Mouse (Mus musculus): ENCODE measurements around the gene Morc4. TPM values are rescaled to one million over a fixed set of nuclear protein-coding genes. Genes with fewer than 3 reads are reported as not detected.
A peak's percentile ranks its signal among the peaks of the same experiment; 100 is the strongest.

Gene Morc4
- polyA plus RNA-seq (2012; rRNA removed) = 0.43 and 0.50 TPM in 2 replicates

DNA sequence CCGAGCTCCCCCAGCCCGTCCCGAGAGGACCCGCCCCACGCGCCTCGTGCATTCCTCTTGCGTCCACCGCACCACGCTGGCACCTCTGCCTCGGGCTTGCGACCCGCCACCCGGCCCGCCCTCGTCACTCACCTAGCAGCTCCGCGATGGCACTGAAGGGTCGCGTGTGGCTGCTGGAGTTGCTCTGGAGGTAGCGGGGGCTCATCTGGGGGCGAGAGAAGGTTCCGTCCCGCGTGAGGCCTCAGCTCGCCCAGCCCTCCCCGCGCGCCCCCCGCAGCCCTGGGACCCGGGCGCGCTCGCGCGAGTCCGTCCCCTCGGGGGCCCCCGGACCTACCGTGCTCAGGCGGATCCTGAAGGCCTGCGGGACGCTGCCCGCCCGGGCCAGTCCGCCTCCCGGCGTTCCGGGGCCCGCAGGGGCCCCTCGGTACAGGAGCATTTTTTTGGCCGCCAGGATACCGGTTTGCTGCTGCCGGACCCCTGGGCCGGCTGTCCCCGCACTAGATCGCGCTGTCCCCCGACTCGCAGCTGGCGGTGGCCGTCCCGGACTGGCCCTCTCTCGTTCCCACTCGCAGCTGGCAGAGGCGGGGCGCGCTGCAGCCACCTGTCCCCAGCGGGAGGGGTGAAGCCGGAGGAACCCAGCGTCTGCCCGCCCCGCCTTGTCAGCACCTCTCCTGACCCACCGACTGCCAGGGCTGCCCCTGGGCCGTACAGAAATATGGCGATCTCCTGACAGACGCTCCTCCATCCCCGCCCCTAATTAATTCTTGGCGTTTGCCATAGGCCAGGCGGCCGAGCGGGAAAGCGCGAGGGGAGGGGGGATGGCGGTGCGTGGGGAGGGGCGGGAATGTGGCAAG lies at the start of gene Morc4:
TSS of gene Morc4 (minus strand) at position 740 of the 854 bp plus-strand sequence.
- Histone ChIP-seq H3K36me3 (ENCODE audit: control insufficient read depth, insufficient read depth, low read length) (no peaks in the 10 kb centered on the region), H3K4me1 (ENCODE audit: control insufficient read depth, insufficient read depth, insufficient read length) (no peaks in the 10 kb centered on the region), H3K27me3 (ENCODE audit: control insufficient read depth, insufficient read depth, low read length) (no peaks in the 10 kb centered on the region), H3K27ac (ENCODE audit: insufficient read depth, low read length) (no peak within 1 kb of the TSS), H3K4me3 (ENCODE audit: extremely low read depth, insufficient read depth, insufficient read length) (peak within 1 kb of the TSS; percentile 27; the same call in 1 of the 2 replicates)
- no peak for TF ChIP-seq POLR2A (IDR thresholded peaks at IDR 0.05; ENCODE audit: low read depth, low read length)
- no peak for TF ChIP-seq CTCF (IDR thresholded peaks at IDR 0.05; ENCODE audit: extremely low read depth, insufficient read depth, insufficient read length, insufficient replicate concordance)
- DNase-seq (ENCODE audit: low read depth in 1 of 2, low spot score in 2 of 2) = no peak
- 31% methylated on average over 74 of the region's 87 CpGs for WGBS

DNA sequence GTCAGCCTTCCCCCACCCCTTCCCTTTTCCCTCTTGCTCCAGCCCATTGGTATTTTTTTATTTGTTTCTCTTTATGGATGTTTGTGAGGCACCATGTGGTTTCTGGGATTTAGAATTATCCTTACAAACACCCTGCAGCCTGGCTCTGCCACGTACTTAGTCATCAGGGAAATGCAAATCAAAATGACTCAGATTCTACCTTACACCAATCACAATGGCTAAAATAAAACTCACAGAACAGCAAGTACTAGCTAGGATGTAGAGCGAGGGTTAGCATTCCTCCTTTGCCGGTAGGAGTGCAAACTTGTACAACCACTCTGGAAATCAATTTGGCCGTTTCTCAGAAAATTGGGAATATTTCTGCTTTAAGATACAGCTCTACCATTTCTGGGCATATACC lies 49.1 kb upstream of the Morc4 start:
- Histone ChIP-seq H3K27ac (ENCODE audit: insufficient read depth, low read length) (no peak overlapping the region), H3K4me1 (ENCODE audit: control insufficient read depth, insufficient read depth, insufficient read length) (no peaks in the 10 kb centered on the region), H3K27me3 (ENCODE audit: control insufficient read depth, insufficient read depth, low read length) (no peaks in the 10 kb centered on the region), H3K4me3 (ENCODE audit: extremely low read depth, insufficient read depth, insufficient read length) (no peak overlapping the region), H3K36me3 (ENCODE audit: control insufficient read depth, insufficient read depth, low read length) (no peaks in the 10 kb centered on the region)
- 87% methylated on average over 4 of the region's 4 CpGs for WGBS
- DNase-seq (ENCODE audit: low read depth in 1 of 2, low spot score in 2 of 2) = no peak
- TF ChIP-seq CTCF (IDR thresholded peaks at IDR 0.05; ENCODE audit: extremely low read depth, insufficient read depth, insufficient read length, insufficient replicate concordance) = no peak

DNA sequence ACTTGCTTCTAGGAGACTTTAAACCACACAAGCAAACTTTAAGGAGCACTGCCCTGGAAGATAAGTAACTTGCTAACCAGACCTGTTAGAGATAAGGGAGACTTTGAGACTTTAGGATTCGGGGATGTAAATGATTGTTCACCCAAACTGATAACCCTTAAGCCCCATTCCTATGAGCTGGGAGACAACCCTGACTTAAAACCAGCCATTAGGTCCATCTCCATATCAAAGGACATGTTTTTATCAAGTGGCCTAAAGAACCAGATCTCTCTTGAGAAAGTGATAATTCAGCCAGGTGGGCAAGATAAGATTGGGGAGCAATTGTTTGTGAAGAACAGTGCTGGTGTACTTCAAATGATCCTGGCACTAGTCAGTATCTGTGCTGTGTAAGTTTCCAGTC lies 19.9 kb upstream of the Morc4 start:
- Histone ChIP-seq H3K4me1 (ENCODE audit: control insufficient read depth, insufficient read depth, insufficient read length) (no peaks in the 10 kb centered on the region), H3K36me3 (ENCODE audit: control insufficient read depth, insufficient read depth, low read length) (no peaks in the 10 kb centered on the region), H3K27ac (ENCODE audit: insufficient read depth, low read length) (no peak overlapping the region), H3K27me3 (ENCODE audit: control insufficient read depth, insufficient read depth, low read length) (no peaks in the 10 kb centered on the region), H3K4me3 (ENCODE audit: extremely low read depth, insufficient read depth, insufficient read length) (no peak overlapping the region)
- 56% methylated on average over 1 of the region's 1 CpGs for WGBS
- TF ChIP-seq POLR2A (IDR thresholded peaks at IDR 0.05; ENCODE audit: low read depth, low read length) (no peak), CTCF (IDR thresholded peaks at IDR 0.05; ENCODE audit: extremely low read depth, insufficient read depth, insufficient read length, insufficient replicate concordance) (no peak)
- no peak for DNase-seq (ENCODE audit: low read depth in 1 of 2, low spot score in 2 of 2)

DNA sequence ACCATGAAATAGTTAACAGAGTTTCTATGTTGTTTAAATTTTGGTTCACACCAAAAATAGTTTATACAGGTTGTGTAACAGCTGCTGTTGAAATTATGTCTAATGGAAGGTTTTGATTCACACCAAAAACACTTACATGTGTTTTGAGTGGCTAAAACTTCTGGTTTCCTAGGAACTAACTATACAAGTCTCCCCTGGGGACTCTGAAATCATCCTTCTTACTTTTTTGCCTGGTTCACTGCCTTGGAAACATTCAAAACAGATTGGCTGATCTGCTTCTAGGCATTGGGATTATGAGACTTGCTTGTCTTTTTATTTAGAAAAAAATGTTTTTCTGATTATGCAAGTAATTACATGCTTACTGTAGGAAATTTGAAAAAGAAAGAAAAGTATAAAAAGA lies 11.7 kb upstream of the Morc4 start:
- H3K4me1 ChIP-seq (ENCODE audit: control insufficient read depth, insufficient read depth, insufficient read length) = no peaks in the 10 kb centered on the region
- H3K36me3 ChIP-seq (ENCODE audit: control insufficient read depth, insufficient read depth, low read length) = no peaks in the 10 kb centered on the region
- DNase-seq (ENCODE audit: low read depth in 1 of 2, low spot score in 2 of 2) = no peak
- TF ChIP-seq POLR2A (IDR thresholded peaks at IDR 0.05; ENCODE audit: low read depth, low read length) = no peak
- no peaks in the 10 kb centered on the region for H3K27me3 ChIP-seq (ENCODE audit: control insufficient read depth, insufficient read depth, low read length)
- no peak overlapping the region for H3K4me3 ChIP-seq (ENCODE audit: extremely low read depth, insufficient read depth, insufficient read length)
- H3K27ac ChIP-seq (ENCODE audit: insufficient read depth, low read length) = no peak overlapping the region

DNA sequence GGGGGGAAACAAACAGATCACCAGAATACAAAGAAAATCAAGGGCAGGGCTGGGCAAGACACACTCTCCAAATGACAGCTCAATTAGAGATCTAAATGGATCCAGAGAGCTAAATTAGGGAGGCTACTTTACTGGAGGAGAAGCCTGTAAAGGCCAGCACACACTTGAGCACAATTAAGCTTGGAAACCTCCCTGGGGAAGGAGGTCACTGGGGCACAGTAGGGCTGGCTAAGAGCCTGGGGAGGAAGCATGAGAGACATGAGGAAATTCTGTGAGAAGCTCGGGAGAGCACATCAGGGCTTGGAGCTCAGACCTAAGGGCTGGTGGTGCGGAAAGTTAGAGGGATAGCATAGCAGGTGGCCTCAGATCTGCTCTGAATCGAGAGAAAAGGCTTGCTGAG lies 6.5 kb upstream of the Morc4 start:
- no peak for DNase-seq (ENCODE audit: low read depth in 1 of 2, low spot score in 2 of 2)
- no peaks in the 10 kb centered on the region for H3K36me3 ChIP-seq (ENCODE audit: control insufficient read depth, insufficient read depth, low read length)
- 55% methylated on average over 3 of the region's 3 CpGs for WGBS
- H3K27ac ChIP-seq (ENCODE audit: insufficient read depth, low read length) = no peak overlapping the region
- no peak overlapping the region for H3K4me3 ChIP-seq (ENCODE audit: extremely low read depth, insufficient read depth, insufficient read length)
- no peaks in the 10 kb centered on the region for H3K27me3 ChIP-seq (ENCODE audit: control insufficient read depth, insufficient read depth, low read length)
- TF ChIP-seq CTCF (IDR thresholded peaks at IDR 0.05; ENCODE audit: extremely low read depth, insufficient read depth, insufficient read length, insufficient replicate concordance) (no peak), POLR2A (IDR thresholded peaks at IDR 0.05; ENCODE audit: low read depth, low read length) (no peak)
- H3K4me1 ChIP-seq (ENCODE audit: control insufficient read depth, insufficient read depth, insufficient read length) = no peaks in the 10 kb centered on the region

DNA sequence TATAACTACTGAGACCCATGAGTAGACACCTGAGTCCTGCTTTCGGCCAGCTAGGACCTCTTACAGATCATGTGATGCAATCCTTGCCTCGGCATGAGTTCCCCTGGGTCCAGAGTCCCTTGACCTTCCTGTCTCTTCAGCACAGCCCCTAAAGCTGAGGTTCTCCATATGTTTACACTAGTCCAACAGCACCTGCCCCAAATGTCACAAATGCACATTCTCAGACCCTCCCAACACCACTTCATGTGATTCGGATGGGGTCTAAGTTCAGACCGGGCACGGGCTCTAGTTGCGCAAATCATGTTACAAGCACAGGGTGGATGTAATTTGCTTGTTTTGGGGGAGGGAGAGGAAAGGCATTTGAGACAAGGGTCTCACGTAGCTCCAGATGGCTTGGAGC lies 5.6 kb upstream of the Morc4 start:
- no peak overlapping the region for H3K27ac ChIP-seq (ENCODE audit: insufficient read depth, low read length)
- no peak overlapping the region for H3K4me3 ChIP-seq (ENCODE audit: extremely low read depth, insufficient read depth, insufficient read length)
- no peaks in the 10 kb centered on the region for H3K27me3 ChIP-seq (ENCODE audit: control insufficient read depth, insufficient read depth, low read length)
- WGBS = 84% methylated on average over 7 of the region's 7 CpGs
- DNase-seq (ENCODE audit: low read depth in 1 of 2, low spot score in 2 of 2) = no peak
- no peaks in the 10 kb centered on the region for H3K36me3 ChIP-seq (ENCODE audit: control insufficient read depth, insufficient read depth, low read length)
- H3K4me1 ChIP-seq (ENCODE audit: control insufficient read depth, insufficient read depth, insufficient read length) = no peaks in the 10 kb centered on the region
- TF ChIP-seq CTCF (IDR thresholded peaks at IDR 0.05; ENCODE audit: extremely low read depth, insufficient read depth, insufficient read length, insufficient replicate concordance) = no peak
- no peak for TF ChIP-seq POLR2A (IDR thresholded peaks at IDR 0.05; ENCODE audit: low read depth, low read length)

DNA sequence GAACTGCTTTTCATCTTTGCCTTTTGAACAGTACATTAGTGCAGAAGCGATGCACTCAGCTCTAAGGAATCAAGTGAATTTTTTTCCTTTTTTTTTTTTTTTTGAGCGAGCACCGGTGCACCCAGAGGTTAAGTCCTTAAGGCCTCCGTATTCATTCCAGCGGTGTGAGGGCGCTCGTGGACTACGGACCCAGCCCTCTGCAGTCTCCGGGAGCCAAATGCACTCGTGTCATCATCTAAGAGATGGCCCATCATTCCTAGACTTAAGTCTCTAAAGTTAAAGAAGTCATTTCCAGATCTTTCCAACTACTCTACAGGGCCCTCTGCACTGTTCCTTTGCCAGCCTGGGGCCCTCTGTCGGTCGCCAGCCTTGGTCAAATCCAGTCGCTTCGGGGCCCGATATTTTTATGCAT lies 1.2 kb downstream of the Morc4 start:
- DNase-seq (ENCODE audit: low read depth in 1 of 2, low spot score in 2 of 2) = no peak
- no peak overlapping the region for H3K27ac ChIP-seq (ENCODE audit: insufficient read depth, low read length)

More for the DNA sequence above, 1.2 kb downstream of the Morc4 start:
- WGBS = 29% methylated on average over 15 of the region's 15 CpGs
- H3K36me3 ChIP-seq (ENCODE audit: control insufficient read depth, insufficient read depth, low read length) = no peaks in the 10 kb centered on the region
- no peaks in the 10 kb centered on the region for H3K4me1 ChIP-seq (ENCODE audit: control insufficient read depth, insufficient read depth, insufficient read length)
- no peak overlapping the region for H3K4me3 ChIP-seq (ENCODE audit: extremely low read depth, insufficient read depth, insufficient read length)
- TF ChIP-seq POLR2A (IDR thresholded peaks at IDR 0.05; ENCODE audit: low read depth, low read length) (no peak), CTCF (IDR thresholded peaks at IDR 0.05; ENCODE audit: extremely low read depth, insufficient read depth, insufficient read length, insufficient replicate concordance) (no peak)
- H3K27me3 ChIP-seq (ENCODE audit: control insufficient read depth, insufficient read depth, low read length) = no peaks in the 10 kb centered on the region

Measured in spleen, adult 2 months (tissue).